Mouse (Mus musculus) liver, embryonic 13.5 days (tissue): ENCODE data around the gene Gtf2b. TPM values are rescaled to one million over a fixed set of nuclear protein-coding genes. Genes with fewer than 3 reads are reported as not detected.
A peak's percentile ranks its signal among the peaks of the same experiment; 100 is the strongest.

Experiments
- ATAC-seq: fragments of 200-750 bp; cut with Nextera tagmentation; 2 replicates; pipeline ENCODE4 v1.8.0; 2017; ENCODE audit warnings: low read depth, mild to moderate bottlenecking, moderate number of reproducible peaks, moderate library complexity
- DNase-seq: peaks from one replicate; pipeline ENCODE4 v3.0.0; 2022
- H3K27ac ChIP-seq: fragments of 300-500 bp; sonication (generic); 2 replicates; pipeline ENCODE4 v1.5.1; 2015; ENCODE audit warnings: moderate library complexity, mild to moderate bottlenecking, inconsistent platforms
- H3K27me3 ChIP-seq: fragments of 300-500 bp; sonication (generic); 2 replicates; pipeline ENCODE4 v1.6.1; 2015; ENCODE audit warnings: mild to moderate bottlenecking, inconsistent platforms
- H3K36me3 ChIP-seq: fragments of 300-500 bp; sonication (generic); 2 replicates; pipeline ENCODE4 v1.6.1; 2015; ENCODE audit warnings: mild to moderate bottlenecking, inconsistent platforms
- H3K4me1 ChIP-seq: fragments of 300-500 bp; sonication (generic); replicated peaks from 2 replicates; pipeline ENCODE4 v1.6.1; 2015; ENCODE audit warnings: inconsistent platforms
- H3K4me2 ChIP-seq: fragments of 300-500 bp; sonication (generic); 2 replicates; pipeline ENCODE4 v1.6.1; 2015; ENCODE audit warnings: inconsistent platforms, mild to moderate bottlenecking, moderate library complexity
- H3K4me3 ChIP-seq: fragments of 300-500 bp; sonication (generic); replicated peaks from 2 replicates; pipeline ENCODE4 v1.5.1; 2015; ENCODE audit warnings: mild to moderate bottlenecking, inconsistent platforms
- H3K9ac ChIP-seq: fragments of 300-500 bp; sonication (generic); 2 replicates; pipeline ENCODE4 v1.6.1; 2015; ENCODE audit warnings: mild to moderate bottlenecking, inconsistent platforms
- H3K9me3 ChIP-seq: fragments of 300-500 bp; sonication (generic); replicated peaks from 2 replicates; pipeline ENCODE4 v1.6.1; 2016; ENCODE audit warnings: inconsistent platforms
- WGBS: fragments of 180-500 bp; shearing (Covaris S2); methylation state at CpG from one replicate; pipeline ENCODE4 v1.1.7; 2015; ENCODE audit not compliant: insufficient replicate concordance; 5-methylcytosine and 5-hydroxymethylcytosine counted together
- polyA plus RNA-seq: library from polyadenylated mRNA; unstranded; fragments of >200 nt; fragmentation: Nextera tagmentation; extraction: Ambion mirVana; gene quantifications from 2 replicates; pipeline ENCODE4 v1.2.1, GENCODE M21; 2015

The Gtf2b gene
- 44.7 and 45.6 TPM in 2 replicates for polyA plus RNA-seq

DNA sequence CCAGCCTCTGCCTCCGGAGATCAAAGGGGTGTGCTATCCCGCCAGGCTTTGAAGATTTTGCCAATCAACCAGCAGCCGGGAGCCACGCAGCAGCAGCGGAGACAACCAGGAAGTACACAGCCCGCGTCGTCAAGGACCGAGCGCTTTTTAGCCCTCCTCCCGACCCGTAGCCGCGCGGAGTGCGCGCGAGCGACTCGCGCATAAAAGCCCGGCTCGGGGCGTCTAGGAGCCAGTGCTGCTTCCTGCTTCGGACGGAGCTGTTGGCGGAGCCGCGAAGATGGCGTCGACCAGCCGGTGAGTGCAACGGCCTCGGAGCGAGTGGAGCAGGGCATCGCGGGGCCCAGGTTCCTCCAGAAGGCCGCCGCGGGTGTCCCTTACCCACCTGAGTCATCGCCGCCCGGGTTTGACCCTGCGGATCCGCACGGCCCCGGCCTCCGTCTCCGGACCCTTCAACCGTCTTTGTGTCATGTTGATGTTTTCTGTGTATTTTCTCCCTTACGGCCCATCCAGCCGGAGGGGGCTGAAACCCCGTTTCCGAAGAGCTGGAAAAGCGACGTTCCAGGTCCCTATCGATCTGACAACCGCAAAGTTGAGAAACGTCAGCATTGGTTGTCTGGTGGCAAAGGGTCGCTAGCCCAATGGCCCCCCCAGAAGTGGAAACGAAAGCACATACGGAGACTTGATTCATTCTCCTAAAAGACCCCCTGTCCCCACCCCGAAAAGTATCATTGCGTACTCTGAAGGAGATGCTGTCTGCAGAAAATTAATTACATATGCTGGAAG lies at the start of gene Gtf2b:
Gene Gtf2b, plus strand, starts transcription at position 51 of the 783 bp plus-strand sequence.
- peaks cover 42% of the 10 kb centered on the region for H3K4me1 ChIP-seq
- H3K4me2 ChIP-seq = peak within 1 kb of the TSS; percentile 84
- H3K27me3 ChIP-seq = no peaks in the 10 kb centered on the region
- H3K9me3 ChIP-seq = no peaks in the 10 kb centered on the region
- H3K36me3 ChIP-seq = peaks cover 6% of the 10 kb centered on the region; the same call in 1 of the 2 replicates
- under 1% methylated on average over 64 of the region's 64 CpGs for WGBS
- peak within 1 kb of the TSS; percentile 88 for H3K4me3 ChIP-seq
- H3K9ac ChIP-seq = peak within 1 kb of the TSS; percentile 93
- ATAC-seq = peak; percentile 99
- peak; percentile 82 for DNase-seq
- peak within 1 kb of the TSS; percentile 89 for H3K27ac ChIP-seq

DNA sequence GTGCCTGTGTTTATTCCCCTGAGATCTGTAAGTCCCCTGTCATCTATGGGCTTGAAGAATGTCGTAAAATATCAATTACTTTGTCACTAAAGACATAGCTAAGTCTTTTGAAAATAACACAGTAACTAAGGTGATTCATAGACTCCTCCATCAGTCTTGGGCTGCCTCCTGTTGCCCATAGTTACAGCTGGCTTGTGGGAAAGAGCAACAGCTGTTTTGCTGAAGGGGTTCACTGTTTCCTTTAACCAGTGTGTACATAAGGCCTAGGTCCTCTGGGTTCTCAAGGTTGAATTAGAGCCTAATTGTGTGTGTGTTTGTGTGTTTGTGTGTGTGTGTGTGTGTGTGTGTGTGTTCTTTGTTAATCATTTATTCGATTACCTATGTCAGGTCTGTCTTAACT lies 39.4 kb upstream of the Gtf2b start:
- no peak overlapping the region for H3K4me2 ChIP-seq
- no peaks in the 10 kb centered on the region for H3K27me3 ChIP-seq
- H3K9me3 ChIP-seq = no peaks in the 10 kb centered on the region
- ATAC-seq (no peak), DNase-seq (no peak)
- no peak overlapping the region for H3K27ac ChIP-seq
- H3K9ac ChIP-seq = no peak overlapping the region
- H3K4me3 ChIP-seq = no peak overlapping the region
- no peaks in the 10 kb centered on the region for H3K4me1 ChIP-seq
- 71% methylated on average over 2 of the region's 2 CpGs for WGBS
- H3K36me3 ChIP-seq = peaks cover 16% of the 10 kb centered on the region

DNA sequence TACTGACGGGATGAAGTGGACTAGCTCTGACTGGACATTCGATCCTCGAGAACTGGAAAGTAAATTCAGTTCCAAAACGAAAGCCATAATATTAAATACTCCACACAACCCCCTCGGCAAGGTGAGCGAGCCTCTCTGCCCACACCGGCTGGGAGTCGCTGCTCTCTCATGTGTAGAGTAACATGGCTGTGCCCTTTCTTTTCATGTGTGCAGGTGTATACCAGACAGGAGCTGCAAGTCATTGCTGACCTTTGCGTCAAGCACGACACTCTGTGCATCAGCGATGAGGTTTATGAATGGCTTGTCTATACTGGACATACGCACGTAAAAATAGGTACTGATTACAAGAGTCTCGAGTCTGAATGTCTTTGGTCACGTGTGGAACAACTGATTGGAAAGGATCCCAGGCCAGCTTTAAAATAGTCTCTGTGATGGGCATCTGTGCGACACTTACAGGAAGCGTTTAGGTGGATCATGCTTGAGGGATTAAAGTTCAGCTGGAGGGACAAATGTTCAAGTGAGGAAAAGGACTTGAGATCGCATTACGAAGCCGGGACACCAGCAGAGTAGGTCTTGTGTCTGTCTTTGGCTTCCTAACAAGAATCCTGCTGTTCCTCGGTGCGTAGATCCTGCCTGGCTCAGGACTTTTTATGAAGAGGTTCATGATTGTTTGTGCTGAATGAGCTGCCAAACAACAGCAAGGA lies 38.7 kb upstream of the Gtf2b start:
- no peak overlapping the region for H3K4me2 ChIP-seq
- H3K27ac ChIP-seq = no peak overlapping the region
- peaks cover 10% of the 10 kb centered on the region for H3K36me3 ChIP-seq
- no peak overlapping the region for H3K9ac ChIP-seq
- WGBS = 80% methylated on average over 22 of the region's 22 CpGs
- H3K4me3 ChIP-seq = no peak overlapping the region
- H3K27me3 ChIP-seq = no peaks in the 10 kb centered on the region
- no peaks in the 10 kb centered on the region for H3K4me1 ChIP-seq
- DNase-seq = no peak
- H3K9me3 ChIP-seq = no peaks in the 10 kb centered on the region
- ATAC-seq = no peak

DNA sequence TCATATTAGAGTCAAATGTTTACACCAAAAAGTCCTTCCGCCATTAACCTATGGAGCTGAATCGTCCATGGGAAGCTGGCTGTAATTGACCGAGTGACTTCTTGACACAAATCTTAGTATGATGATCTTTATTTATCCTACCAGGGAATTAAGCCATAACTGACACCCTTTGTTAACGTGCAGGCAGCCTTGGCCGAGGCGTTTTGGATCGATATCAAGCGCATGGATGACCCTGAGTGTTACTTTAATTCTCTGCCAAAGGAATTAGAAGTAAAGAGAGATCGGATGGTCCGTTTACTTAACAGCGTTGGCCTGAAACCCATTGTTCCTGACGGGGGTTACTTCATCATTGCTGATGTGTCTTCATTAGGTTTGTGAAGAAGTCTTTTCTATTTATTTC lies 30.6 kb upstream of the Gtf2b start:
- H3K36me3 ChIP-seq = peaks cover 9% of the 10 kb centered on the region; the same call in 1 of the 2 replicates
- H3K9ac ChIP-seq = no peak overlapping the region
- H3K4me3 ChIP-seq = no peak overlapping the region
- ATAC-seq = no peak
- H3K4me2 ChIP-seq = no peak overlapping the region
- WGBS = 79% methylated on average over 12 of the region's 12 CpGs
- no peaks in the 10 kb centered on the region for H3K4me1 ChIP-seq
- H3K27ac ChIP-seq = no peak overlapping the region
- no peaks in the 10 kb centered on the region for H3K27me3 ChIP-seq
- DNase-seq = no peak
- no peaks in the 10 kb centered on the region for H3K9me3 ChIP-seq

DNA sequence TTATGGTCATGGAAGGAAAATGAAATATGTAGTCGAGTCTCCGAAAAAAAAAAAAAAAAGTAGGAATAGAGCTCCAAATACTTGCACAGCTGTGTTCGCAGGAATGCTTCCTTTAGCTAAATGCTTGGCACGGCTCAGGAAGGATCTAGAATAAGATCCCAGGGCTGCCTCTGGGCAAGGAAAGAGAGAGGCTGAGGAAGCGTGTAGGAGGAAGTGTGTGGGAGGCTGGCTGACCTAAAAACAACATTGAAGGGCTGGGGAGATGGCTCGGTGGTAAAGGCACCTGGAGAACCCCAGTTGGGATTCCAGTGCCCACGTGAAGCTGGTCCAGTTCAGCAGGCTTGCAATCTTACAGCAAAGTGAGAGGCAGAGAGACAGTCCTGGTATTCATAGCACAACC lies 23.9 kb upstream of the Gtf2b start:
- no peaks in the 10 kb centered on the region for H3K9me3 ChIP-seq
- no peak overlapping the region for H3K4me2 ChIP-seq
- H3K9ac ChIP-seq = no peak overlapping the region
- no peaks in the 10 kb centered on the region for H3K27me3 ChIP-seq
- peaks cover 3% of the 10 kb centered on the region; the same call in 1 of the 2 replicates for H3K36me3 ChIP-seq
- no peaks in the 10 kb centered on the region; the same call in 1 of the 2 replicates for H3K4me1 ChIP-seq
- no peak for ATAC-seq
- H3K4me3 ChIP-seq = no peak overlapping the region
- H3K27ac ChIP-seq = no peak overlapping the region
- no peak for DNase-seq
- WGBS = 49% methylated on average over 7 of the region's 7 CpGs

DNA sequence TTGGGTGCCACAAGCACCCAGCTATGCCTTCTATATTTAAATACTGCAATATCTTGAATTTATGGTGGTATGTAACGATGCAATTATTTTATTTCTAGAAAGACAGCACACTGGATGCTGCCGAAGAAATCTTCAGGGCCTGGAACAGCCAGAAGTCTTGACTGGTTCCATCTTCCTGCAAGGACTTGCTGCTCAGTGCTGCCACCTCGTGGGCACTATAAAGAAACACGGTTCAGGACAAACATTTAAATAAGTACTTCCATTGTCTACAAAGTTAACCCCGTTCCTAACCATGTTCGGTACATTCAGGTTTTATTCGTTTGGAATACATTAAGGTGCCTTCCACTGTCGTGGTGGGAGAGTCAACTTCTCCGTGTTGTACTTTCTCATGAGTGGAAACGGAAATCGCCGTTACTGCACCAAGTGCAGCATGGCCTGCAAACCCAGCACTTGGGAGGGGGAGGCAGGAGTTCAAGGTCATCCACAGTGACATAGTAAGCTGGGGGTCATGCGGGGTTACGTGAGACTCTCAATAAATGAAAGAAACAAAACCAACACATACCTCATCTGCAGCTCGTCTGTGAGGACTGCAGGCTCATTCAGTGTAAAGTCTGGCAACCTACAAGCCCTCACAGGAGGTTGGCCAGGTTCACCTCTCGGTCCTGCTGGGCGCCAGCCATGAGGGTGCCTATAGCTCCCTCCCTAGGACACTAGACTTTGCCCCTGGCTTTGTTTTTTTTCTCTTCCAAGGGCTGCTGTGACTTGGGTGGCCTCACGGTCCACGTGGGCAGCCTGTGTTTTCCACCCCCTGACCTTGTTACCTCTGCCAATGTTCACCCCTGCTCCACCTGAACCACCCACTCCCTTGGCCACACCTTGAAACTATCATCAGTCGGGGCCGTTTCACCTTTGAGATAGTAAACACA lies 20.6 kb upstream of the Gtf2b start:
- no peaks in the 10 kb centered on the region for H3K27me3 ChIP-seq
- DNase-seq (peak; percentile 14), ATAC-seq (peak; percentile 63)
- H3K36me3 ChIP-seq = no peaks in the 10 kb centered on the region
- peaks cover 3% of the 10 kb centered on the region; the same call in 1 of the 2 replicates for H3K4me1 ChIP-seq
- WGBS = 49% methylated on average over 21 of the region's 21 CpGs
- H3K4me2 ChIP-seq = 0 out of 2 replicates have a peak overlapping the region, but pooled peaks have one; percentile 8
- H3K9me3 ChIP-seq = no peaks in the 10 kb centered on the region
- peak overlapping the region; percentile 34; the same call in 1 of the 2 replicates for H3K27ac ChIP-seq
- no peak overlapping the region for H3K4me3 ChIP-seq
- H3K9ac ChIP-seq = no peak overlapping the region

DNA sequence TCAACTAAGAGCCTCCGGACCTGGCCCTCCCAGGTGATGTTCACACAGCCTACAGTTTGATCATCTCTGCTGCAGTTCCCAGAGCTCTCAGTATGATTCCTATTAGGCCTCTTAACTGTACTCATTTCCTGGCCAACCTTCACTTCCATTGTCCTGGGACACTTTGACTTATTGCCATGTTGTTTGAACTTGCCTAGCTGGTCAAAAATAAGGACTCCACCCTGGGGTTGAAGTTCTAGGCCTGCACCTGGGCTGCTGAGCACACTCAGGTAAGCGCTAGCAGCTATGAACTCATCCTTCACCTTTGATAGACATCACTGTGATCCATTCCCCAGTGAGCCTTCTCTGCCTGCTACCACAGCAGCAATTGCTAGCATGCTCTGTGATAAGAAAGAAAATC lies 19.8 kb upstream of the Gtf2b start:
- WGBS = 79% methylated on average over 2 of the region's 2 CpGs
- Histone ChIP-seq H3K9ac (no peak overlapping the region), H3K36me3 (no peaks in the 10 kb centered on the region), H3K4me3 (no peak overlapping the region), H3K4me1 (peaks cover 3% of the 10 kb centered on the region; the same call in 1 of the 2 replicates), H3K9me3 (no peaks in the 10 kb centered on the region), H3K27ac (no peak overlapping the region), H3K27me3 (no peaks in the 10 kb centered on the region), H3K4me2 (no peak overlapping the region)
- ATAC-seq (no peak), DNase-seq (no peak)

DNA sequence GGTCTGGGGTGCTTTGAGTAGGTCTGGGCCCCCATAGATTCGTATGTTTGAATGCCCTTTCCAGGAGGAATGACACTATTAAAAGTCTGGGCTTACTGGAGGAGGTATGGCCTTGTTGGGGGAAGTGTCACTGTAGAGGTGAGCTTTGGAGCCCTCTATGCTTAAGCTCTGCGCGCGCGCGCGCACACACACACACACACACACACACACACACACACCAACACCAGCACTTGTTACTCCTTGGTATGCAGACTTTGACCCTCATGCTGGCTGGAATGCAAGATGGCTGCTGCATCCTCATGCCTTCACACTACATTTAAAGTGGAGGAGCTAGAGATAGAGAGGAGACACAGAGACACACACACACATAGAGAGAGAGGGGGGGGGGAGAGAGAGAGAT lies 17.2 kb upstream of the Gtf2b start:
- ATAC-seq = 0 out of 2 replicates have a peak, but pooled peaks have one; percentile 27
- H3K27me3 ChIP-seq = no peaks in the 10 kb centered on the region
- H3K9ac ChIP-seq = no peak overlapping the region
- H3K4me2 ChIP-seq = no peak overlapping the region
- H3K4me3 ChIP-seq = no peak overlapping the region
- no peaks in the 10 kb centered on the region for H3K9me3 ChIP-seq
- H3K36me3 ChIP-seq = no peaks in the 10 kb centered on the region
- no peak for DNase-seq
- 91% methylated on average over 7 of the region's 7 CpGs for WGBS
- peaks cover 3% of the 10 kb centered on the region; the same call in 1 of the 2 replicates for H3K4me1 ChIP-seq
- peak overlapping the region; percentile 45 for H3K27ac ChIP-seq

DNA sequence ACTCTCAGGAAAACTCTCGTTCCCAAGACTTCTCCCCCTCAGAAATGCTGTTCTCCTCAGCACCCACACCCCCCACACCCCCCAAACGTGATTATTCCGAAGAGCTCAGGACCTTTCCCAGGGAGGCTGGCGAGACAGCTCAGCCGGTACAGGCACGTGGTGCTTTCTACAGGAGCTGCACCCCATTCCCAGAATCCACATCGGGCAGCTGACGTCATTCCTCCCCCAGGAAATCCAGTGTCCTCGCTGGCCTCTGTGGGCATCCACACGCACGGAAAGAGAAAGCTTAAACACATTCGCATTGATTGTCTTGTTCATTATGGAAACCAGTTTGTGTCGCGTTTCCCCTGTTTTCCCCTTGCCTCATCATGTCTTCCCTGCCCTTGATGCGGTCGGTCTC lies 15.7 kb upstream of the Gtf2b start:
- peaks cover 3% of the 10 kb centered on the region; the same call in 1 of the 2 replicates for H3K4me1 ChIP-seq
- no peak for ATAC-seq
- H3K27me3 ChIP-seq = no peaks in the 10 kb centered on the region
- H3K9ac ChIP-seq = no peak overlapping the region
- DNase-seq = no peak
- 78% methylated on average over 16 of the region's 16 CpGs for WGBS
- H3K9me3 ChIP-seq = no peaks in the 10 kb centered on the region
- H3K4me2 ChIP-seq = no peak overlapping the region
- no peak overlapping the region for H3K4me3 ChIP-seq
- no peak overlapping the region; the same call in 1 of the 2 replicates for H3K27ac ChIP-seq
- H3K36me3 ChIP-seq = no peaks in the 10 kb centered on the region

DNA sequence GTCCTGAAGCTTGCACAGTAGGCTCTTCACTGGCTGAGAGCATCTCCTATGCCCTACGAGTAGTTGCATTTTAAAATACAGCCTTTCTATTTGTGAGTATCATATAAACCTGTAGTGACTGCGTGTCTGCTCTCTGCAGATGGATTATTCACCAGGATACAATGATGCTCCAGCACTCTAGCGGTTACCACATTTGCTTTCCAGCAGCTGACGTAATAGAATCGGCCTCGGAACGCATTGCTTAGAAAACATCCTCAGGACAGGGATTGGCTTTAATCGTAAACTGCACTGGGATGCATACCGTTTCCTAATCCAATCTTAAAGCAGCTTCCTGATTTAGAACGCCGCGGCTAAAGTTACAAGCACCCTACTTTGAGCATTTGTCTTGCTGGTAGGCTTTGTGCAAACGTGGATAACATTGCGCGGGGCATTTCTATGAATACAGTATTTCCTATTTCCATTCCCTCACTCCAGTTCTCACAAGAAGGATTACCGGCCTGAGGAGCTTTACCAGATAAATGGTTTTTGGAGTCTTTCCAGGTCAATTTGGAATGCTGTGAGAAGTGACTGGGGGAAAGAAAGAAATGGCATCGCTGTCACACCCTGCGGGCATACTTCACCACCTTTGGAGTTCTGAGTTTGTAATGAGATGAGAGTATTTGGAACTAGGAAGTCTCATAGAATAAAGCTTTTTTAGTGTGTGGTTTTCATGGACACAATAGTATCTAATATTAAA lies 9.5 kb upstream of the Gtf2b start:
- Histone ChIP-seq H3K36me3 (no peaks in the 10 kb centered on the region), H3K27ac (no peak overlapping the region), H3K9ac (no peak overlapping the region), H3K27me3 (no peaks in the 10 kb centered on the region; the same call in 1 of the 2 replicates), H3K4me2 (no peak overlapping the region), H3K4me3 (no peak overlapping the region), H3K9me3 (no peaks in the 10 kb centered on the region), H3K4me1 (peaks cover 20% of the 10 kb centered on the region)
- ATAC-seq (no peak), DNase-seq (no peak)
- WGBS = 83% methylated on average over 18 of the region's 18 CpGs
